Mouse (Mus musculus) olfactory bulb, adult 2 months (tissue): Measurements from ENCODE around the gene Styxl1.

Experiments used
- CTCF ChIP-seq: fragments of 200-500 bp; IDR thresholded peaks from 2 replicates; pipeline ENCODE4 v1.5.1; 2012; ENCODE audit warnings: low read depth, mild to moderate bottlenecking, low read length, moderate library complexity; ENCODE audit not compliant: insufficient read depth
- POLR2A ChIP-seq: fragments of 200-500 bp; IDR thresholded peaks from 2 replicates; pipeline ENCODE4 v1.6.1; 2012; ENCODE audit warnings: mild to moderate bottlenecking, low read depth, low read length, moderate library complexity; ENCODE audit not compliant: insufficient read depth

DNA sequence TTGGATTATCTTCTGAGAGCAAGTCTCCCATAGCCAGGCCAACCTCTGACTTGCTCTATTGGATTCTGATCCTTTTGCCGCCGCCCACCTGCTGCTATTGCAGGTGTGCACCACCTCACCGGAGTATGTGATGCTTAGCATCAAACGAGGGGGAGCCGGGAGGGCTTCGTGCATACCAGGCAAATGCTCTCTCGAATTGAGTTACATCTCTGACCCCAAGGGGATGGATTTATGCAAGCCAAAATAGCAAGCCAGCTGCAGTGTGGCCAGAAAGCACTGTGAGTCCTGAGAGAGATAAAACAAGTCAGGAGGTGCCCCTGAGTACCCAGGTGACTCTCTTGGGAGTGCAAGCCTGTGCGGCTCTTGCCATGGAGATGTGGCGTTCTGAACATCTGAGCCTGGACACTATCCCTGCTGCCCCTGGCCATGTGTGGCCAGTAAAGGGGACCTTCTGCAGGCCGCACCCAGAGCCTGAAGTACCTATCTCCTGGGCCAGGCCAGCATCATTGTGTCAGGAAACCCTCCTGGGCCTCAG lies 58.5 kb downstream of the Styxl1 start:
- no peak for TF ChIP-seq CTCF
- TF ChIP-seq POLR2A, result no peak
